Mouse (Mus musculus): Measurements from ENCODE around the gene Olfr1093. TPM values are rescaled to one million over a fixed set of nuclear protein-coding genes. Genes with fewer than 3 reads are reported as not detected.

Gene Olfr1093
- not detected in 2 replicates for polyA plus RNA-seq (2015; fragmentation: Nextera tagmentation; extraction: Ambion mirVana)

GRCm38 (mm10) chr2:86782179-86782578, at the start of gene Olfr1093:
Gene Olfr1093 (plus strand): TSS chr2:86782479.
- no peak for DNase-seq (ENCODE audit: low spot score)

DNA sequence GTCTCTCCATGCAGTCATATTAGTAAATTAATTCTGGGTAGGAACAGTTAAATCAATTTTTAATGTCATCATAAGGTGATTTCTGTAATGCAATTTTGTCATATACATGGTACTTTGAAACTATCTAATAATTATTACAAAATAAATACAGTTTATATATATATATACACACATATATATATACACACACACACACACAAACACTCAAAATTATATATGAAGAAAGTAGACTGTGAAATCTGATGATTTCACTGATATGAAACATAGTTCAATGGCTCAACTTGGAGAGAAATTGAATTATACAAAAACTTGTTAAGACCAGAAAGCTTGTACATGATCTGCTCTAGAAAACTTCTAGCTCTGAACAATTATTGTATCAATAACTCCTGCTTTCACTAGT, 48.7 kb upstream of the Olfr1093 start, which contains the start of gene Olfr1089:
Gene Olfr1089, minus strand, starts transcription at position 101 of the 400 bp plus-strand sequence.
- no peak for DNase-seq (ENCODE audit: low spot score)

DNA sequence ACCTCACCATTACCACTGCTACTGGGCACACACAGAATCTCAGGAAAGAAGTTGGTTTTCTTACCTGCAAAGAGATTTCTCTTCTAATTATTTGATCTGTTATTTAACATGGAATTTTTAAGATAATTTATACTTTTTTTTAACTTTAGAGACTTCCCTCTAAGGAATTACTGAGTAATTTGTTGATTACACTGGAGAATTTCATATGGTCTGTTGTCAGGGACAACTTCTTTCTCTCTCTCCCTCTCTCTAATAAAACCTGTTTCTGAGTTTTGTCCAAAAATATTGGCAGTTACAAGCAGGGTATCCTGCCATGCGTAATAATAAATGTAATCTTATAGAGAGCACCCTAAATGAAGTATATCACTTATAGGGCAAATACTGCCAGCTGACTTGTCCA, 23.4 kb upstream of the Olfr1093 start, which contains the start of gene Olfr1090:
Gene Olfr1090, minus strand, starts transcription at position 101 of the 400 bp plus-strand sequence.
- no peak for DNase-seq (ENCODE audit: low spot score)

DNA sequence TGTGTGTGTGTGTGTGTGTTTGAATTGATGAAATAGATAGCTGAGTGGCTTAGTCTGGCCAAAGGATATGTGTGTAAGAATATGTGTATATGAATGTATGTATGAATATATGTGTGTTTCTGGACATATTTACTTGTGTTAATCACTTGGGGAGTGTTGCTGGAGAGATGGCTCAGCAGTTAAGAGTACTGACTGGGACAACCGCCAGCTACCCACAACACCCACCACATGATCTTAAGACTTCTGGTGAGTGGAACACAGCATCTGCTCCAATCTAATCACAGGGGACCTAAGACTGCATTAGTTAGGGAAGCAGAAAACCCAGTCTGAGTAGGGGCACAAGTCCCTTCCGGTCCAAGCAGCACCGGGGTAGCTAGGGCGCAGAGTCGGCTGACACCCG, 21.2 kb upstream of the Olfr1093 start:
- DNase-seq (ENCODE audit: low spot score): no peak

GRCm38 (mm10) chr2:86809918-86810317, 27.6 kb downstream of the Olfr1093 start, which contains the start of gene Olfr141:
Gene Olfr141 (minus strand): TSS chr2:86810018.
- no peak for DNase-seq (ENCODE audit: low spot score)

- DNase-seq (ENCODE audit: low spot score): no peak
These were observed 42.1 kb downstream of the Olfr1093 start, which contains the start of gene Olfr1094 for GRCm38 (mm10) chr2:86824363-86824762. Gene Olfr1094 (plus strand): TSS chr2:86824663.

Other genes starting within 250 kb of the Olfr1093 start
- gene Olfr1079, start 240.0 kb upstream of the Olfr1093 start, polyA plus RNA-seq (2015; fragmentation: Nextera tagmentation; extraction: Ambion mirVana): not detected in 2 replicates
- not detected in 2 replicates for gene Olfr1080, start 224.2 kb upstream of the Olfr1093 start, polyA plus RNA-seq (2015; fragmentation: Nextera tagmentation; extraction: Ambion mirVana)
- not detected in 2 replicates for gene Olfr1082, start 183.5 kb upstream of the Olfr1093 start, polyA plus RNA-seq (2015; fragmentation: Nextera tagmentation; extraction: Ambion mirVana)
- not detected in 2 replicates for gene Olfr1084, start 142.8 kb upstream of the Olfr1093 start, polyA plus RNA-seq (2015; fragmentation: Nextera tagmentation; extraction: Ambion mirVana)
- not detected in 2 replicates for gene Olfr1085, start 120.5 kb upstream of the Olfr1093 start, polyA plus RNA-seq (2015; fragmentation: Nextera tagmentation; extraction: Ambion mirVana)
- gene Olfr1086, start 102.4 kb upstream of the Olfr1093 start, polyA plus RNA-seq (2015; fragmentation: Nextera tagmentation; extraction: Ambion mirVana): not detected in 2 replicates
- gene Olfr1087, start 84.1 kb upstream of the Olfr1093 start, polyA plus RNA-seq (2015; fragmentation: Nextera tagmentation; extraction: Ambion mirVana): not detected in 2 replicates
- not detected in 2 replicates for gene Olfr1089, start 48.8 kb upstream of the Olfr1093 start, polyA plus RNA-seq (2015; fragmentation: Nextera tagmentation; extraction: Ambion mirVana)
- not detected in 2 replicates for gene Olfr1090, start 23.5 kb upstream of the Olfr1093 start, polyA plus RNA-seq (2015; fragmentation: Nextera tagmentation; extraction: Ambion mirVana)
- not detected in 2 replicates for gene Olfr141, start 27.5 kb downstream of the Olfr1093 start, polyA plus RNA-seq (2015; fragmentation: Nextera tagmentation; extraction: Ambion mirVana)
- gene Olfr1094, start 42.2 kb downstream of the Olfr1093 start, polyA plus RNA-seq (2015; fragmentation: Nextera tagmentation; extraction: Ambion mirVana): not detected in 2 replicates
- not detected in 2 replicates for gene Olfr1095, start 69.2 kb downstream of the Olfr1093 start, polyA plus RNA-seq (2015; fragmentation: Nextera tagmentation; extraction: Ambion mirVana)
- not detected in 2 replicates for gene Gm13723, start 92.3 kb downstream of the Olfr1093 start, polyA plus RNA-seq (2015; fragmentation: Nextera tagmentation; extraction: Ambion mirVana)
- not detected in 2 replicates for gene Olfr1097, start 109.7 kb downstream of the Olfr1093 start, polyA plus RNA-seq (2015; fragmentation: Nextera tagmentation; extraction: Ambion mirVana)
- gene Olfr1098, start 142.1 kb downstream of the Olfr1093 start, polyA plus RNA-seq (2015; fragmentation: Nextera tagmentation; extraction: Ambion mirVana): not detected in 2 replicates
- not detected in 2 replicates for gene Olfr1099, start 178.2 kb downstream of the Olfr1093 start, polyA plus RNA-seq (2015; fragmentation: Nextera tagmentation; extraction: Ambion mirVana)
- not detected in 2 replicates for gene Olfr1100, start 197.5 kb downstream of the Olfr1093 start, polyA plus RNA-seq (2015; fragmentation: Nextera tagmentation; extraction: Ambion mirVana)
- gene Olfr1101, start 208.7 kb downstream of the Olfr1093 start, polyA plus RNA-seq (2015; fragmentation: Nextera tagmentation; extraction: Ambion mirVana): not detected in 2 replicates
- gene Olfr1102, start 215.9 kb downstream of the Olfr1093 start, polyA plus RNA-seq (2015; fragmentation: Nextera tagmentation; extraction: Ambion mirVana): not detected in 2 replicates
- gene Olfr1104, start 244.6 kb downstream of the Olfr1093 start, polyA plus RNA-seq (2015; fragmentation: Nextera tagmentation; extraction: Ambion mirVana): not detected in 2 replicates